In genomic region chr14:73146721-73147120, GRCm38 (mm10) we compare ENCODE assay signal across 15 mouse cellular contexts.
"Had no signal": no experiment of that assay in that cellular context is flagged by ENCODE, and none has a peak within 500 bp of the region (broad histone marks: within the 10 kb centered on the region; RNA-seq: fewer than 3 reads in every experiment).

No protein-coding gene starts in this region.

- H3K36me3 ChIP-seq: liver, embryonic 13.5 days had no signal

- ATAC-seq: liver, postnatal 0 days had no signal

- H3K27ac ChIP-seq: layer of hippocampus, adult 2 months; limb, embryonic 12.5 days; liver, embryonic 13.5 days; lung, embryonic 15.5 days; midbrain, embryonic 10.5 days; neural tube, embryonic 13.5 days had no signal

- H3K4me3 ChIP-seq: layer of hippocampus, adult 2 months; limb, embryonic 12.5 days; liver, embryonic 13.5 days; lung, embryonic 15.5 days; midbrain, embryonic 10.5 days; neural tube, embryonic 13.5 days had no signal

- H3K27me3 ChIP-seq: limb, embryonic 12.5 days; liver, embryonic 13.5 days; lung, embryonic 15.5 days; neural tube, embryonic 13.5 days had no signal

- H3K9ac ChIP-seq: limb, embryonic 12.5 days; liver, embryonic 13.5 days; liver, postnatal 0 days; lung, embryonic 15.5 days; neural tube, embryonic 13.5 days had no signal

- DNase-seq: kidney, postnatal 10 days; kidney, postnatal 4 days; liver; liver, embryonic 13.5 days; liver, postnatal 0 days; midbrain, embryonic 14.5 days; retina, postnatal 1 day; right cerebral cortex, postnatal 4 days; spleen, adult 18-20 months; thymus, adult 18-20 months had no signal

- H3K4me2 ChIP-seq: limb, embryonic 12.5 days; liver, embryonic 13.5 days; lung, embryonic 15.5 days; neural tube, embryonic 13.5 days had no signal

- H3K9me3 ChIP-seq: limb, embryonic 12.5 days; liver, embryonic 13.5 days; lung, embryonic 15.5 days; midbrain, embryonic 10.5 days; neural tube, embryonic 13.5 days had no signal
